Mouse (Mus musculus): ENCODE results near the gene Myh7. TPM values are rescaled to one million over a fixed set of nuclear protein-coding genes. Genes with fewer than 3 reads are reported as not detected.
A peak's percentile ranks its signal among the peaks of the same experiment; 100 is the strongest.

Myh7 gene
- total and polyA plus RNA-seq, 3 experiments: 0.08 TPM; not detected in 2

DNA sequence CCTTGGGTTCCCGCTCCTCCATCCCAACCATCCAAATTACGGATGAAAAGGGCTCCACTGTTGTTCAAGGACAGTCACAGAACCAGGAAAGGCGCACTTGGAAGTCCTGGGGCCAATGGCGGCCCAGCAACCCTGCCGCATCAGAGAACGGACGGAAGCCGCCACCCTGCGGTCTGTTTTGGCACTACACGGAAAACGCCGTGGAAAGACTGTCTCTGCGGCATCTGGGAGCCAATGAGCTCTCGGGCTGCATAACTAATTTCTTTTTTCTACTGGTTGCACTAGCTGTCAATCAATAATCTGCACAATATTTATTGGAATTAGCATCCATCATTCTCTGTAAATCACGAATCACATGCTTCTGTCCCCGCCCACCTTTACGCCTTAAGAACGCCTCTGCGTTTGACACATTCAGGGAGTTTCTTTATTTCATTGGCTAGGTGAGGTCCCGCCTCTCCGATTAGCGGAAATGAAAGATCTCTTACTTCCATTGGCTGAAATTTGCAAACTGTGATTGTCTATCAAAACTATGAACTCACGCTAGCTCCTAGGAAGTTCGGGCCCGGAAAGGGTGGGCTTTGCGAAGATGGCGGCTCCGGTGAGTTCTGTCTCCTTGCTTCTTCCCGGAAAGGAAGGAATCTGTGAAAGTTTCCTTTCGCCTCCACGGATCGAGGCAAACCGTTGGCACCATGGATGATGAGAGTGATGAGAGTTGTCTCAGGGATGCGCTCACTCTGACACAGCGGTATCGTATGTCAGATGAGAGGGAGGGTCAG lies 20.8 kb upstream of the Myh7 start, which contains the start of gene Ngdn:
TSS of gene Ngdn (plus strand) at position 464 of the 776 bp plus-strand sequence.
- in situ Hi-C loops (cut with MboI; ENCODE audit: low pct_ligation_motif_present, low pct_unique_long_range_greater_than_20kb, low sequenced_read_pairs): loop anchor here (5.0 to 10.0 kb wide), 3 partner anchors 113 to 300 kb away; partner anchors contain the start of gene Cebpe
- peak within 1 kb of the TSS; percentile 78 to 100 (median 100) for H3K4me3 ChIP-seq (replicated peaks in 1 of 3; ENCODE audit: low read depth in 2 of 3, low read length in 2 of 3, poor library complexity in 1 of 3)

DNA sequence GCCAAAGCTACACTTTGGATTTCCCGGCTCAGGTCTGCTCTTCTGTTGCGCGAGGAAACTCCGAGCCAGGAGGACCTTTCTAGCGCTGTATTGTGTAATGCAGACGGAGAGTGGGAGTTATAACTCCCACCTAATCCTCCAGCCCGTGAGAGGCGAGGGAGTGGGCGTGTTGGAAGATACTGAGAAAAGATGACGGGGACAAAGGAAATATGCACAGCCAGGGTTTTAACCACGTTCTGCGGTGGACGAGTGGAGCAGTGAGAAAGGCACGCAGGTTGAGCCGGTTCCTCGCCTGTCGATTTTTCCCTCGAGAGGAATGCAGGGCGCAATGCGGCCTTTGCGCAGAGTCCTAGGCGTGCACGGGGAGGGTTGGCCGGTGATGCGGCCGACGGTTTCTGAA lies 20.2 kb upstream of the Myh7 start:
- H3K36me3 ChIP-seq (replicated peaks in 1 of 2; ENCODE audit: control insufficient read depth in 1 of 2, insufficient read depth in 1 of 2, low read length in 1 of 2): peaks cover 13 to 27% of the 10 kb centered on the region in 2 experiments
- in situ Hi-C loops (cut with MboI; ENCODE audit: low pct_ligation_motif_present, low pct_unique_long_range_greater_than_20kb, low sequenced_read_pairs): loop anchor here (5.0 to 10.0 kb wide), 3 partner anchors 112 to 300 kb away; partner anchors contain the start of gene Cebpe
- no peak overlapping the region for H3K27ac ChIP-seq (ENCODE audit: insufficient read depth, low read depth)
- peak overlapping the region; percentile 77 for H3K9ac ChIP-seq (ENCODE audit: insufficient read depth, low read depth)
- H3K27me3 ChIP-seq (replicated peaks): peaks cover under 1% of the 10 kb centered on the region
- peak; percentile 50; the same call in 1 of the 2 replicates for TF ChIP-seq MXI1 (IDR thresholded peaks at IDR 0.05; ENCODE audit: low read depth, low read length)
- TF ChIP-seq POLR2A (IDR thresholded peaks at IDR 0.05; ENCODE audit: low read depth, low read length): no peak
- peak; percentile 38; the same call in 1 of the 2 replicates for TF ChIP-seq SIN3A (IDR thresholded peaks at IDR 0.05; ENCODE audit: low read length)
- TF ChIP-seq MEF2A (IDR thresholded peaks at IDR 0.05; ENCODE audit: borderline replicate concordance, low read depth, low read length): peak; percentile 44; the same call in 1 of the 2 replicates
- 0 out of 2 replicates have a peak, but pooled peaks have one; percentile 26 for TF ChIP-seq MAZ (IDR thresholded peaks at IDR 0.05; ENCODE audit: low read depth, low read length)
- TF ChIP-seq TCF12 (IDR thresholded peaks at IDR 0.05; ENCODE audit: low read depth, low read length): 0 out of 2 replicates have a peak, but pooled peaks have one; percentile 25
- TF ChIP-seq RCOR1 (conservative IDR thresholded peaks at IDR 0.05; ENCODE audit: low read depth, low read length): 0 out of 2 replicates have a peak, but pooled peaks have one; percentile 28
- TF ChIP-seq POLR2AphosphoS2 (IDR thresholded peaks at IDR 0.05; ENCODE audit: low read depth, low read length): no peak
- no peak for TF ChIP-seq ETS1 (conservative IDR thresholded peaks at IDR 0.05; ENCODE audit: low read depth, low read length)
- peak overlapping the region; percentile 64 for H3K4me2 ChIP-seq (ENCODE audit: insufficient read depth, low read depth, poor library complexity, severe bottlenecking)
- no peak for DNase-seq (ENCODE audit: extremely low read depth)
- H3K4me3 ChIP-seq (replicated peaks in 1 of 3; ENCODE audit: low read depth in 2 of 3, low read length in 2 of 3, poor library complexity in 1 of 3): peak overlapping the region; percentile 49 to 78 (median 74)
- H3K9me3 ChIP-seq (replicated peaks; ENCODE audit: low read length): peaks cover 2% of the 10 kb centered on the region
- H3K79me2 ChIP-seq (replicated peaks; ENCODE audit: control insufficient read depth, extremely low read depth, insufficient read depth, poor library complexity, severe bottlenecking): peaks cover 11% of the 10 kb centered on the region
- dilution Hi-C loops (cut with MboI; ENCODE audit: extremely low pct_ligation_motif_present, extremely low pct_unique_long_range_greater_than_20kb, low sequenced_read_pairs): no loop called here
- H3K4me1 ChIP-seq (ENCODE audit: control insufficient read depth in 1 of 2, insufficient read depth in 2 of 2): peaks cover 6 to 16% of the 10 kb centered on the region in 2 experiments; a peak in 3 of 4 replicates

More for the DNA sequence above, 20.8 kb upstream of the Myh7 start, which contains the start of gene Ngdn:
- Histone ChIP-seq H3K9ac (ENCODE audit: insufficient read depth, low read depth) (peak within 1 kb of the TSS; percentile 95), H3K27me3 (replicated peaks) (no peaks in the 10 kb centered on the region), H3K4me2 (ENCODE audit: insufficient read depth, low read depth, poor library complexity, severe bottlenecking) (peak within 1 kb of the TSS; percentile 78), H3K27ac (ENCODE audit: insufficient read depth, low read depth) (peak within 1 kb of the TSS; percentile 68), H3K79me2 (replicated peaks; ENCODE audit: control insufficient read depth, extremely low read depth, insufficient read depth, poor library complexity, severe bottlenecking) (peaks cover 11% of the 10 kb centered on the region), H3K36me3 (replicated peaks in 1 of 2; ENCODE audit: control insufficient read depth in 1 of 2, insufficient read depth in 1 of 2, low read length in 1 of 2) (peaks cover 13 to 32% of the 10 kb centered on the region in 2 experiments), H3K9me3 (replicated peaks; ENCODE audit: low read length) (peaks cover 2% of the 10 kb centered on the region), H3K4me1 (ENCODE audit: control insufficient read depth in 1 of 2, insufficient read depth in 2 of 2) (peaks cover 6 to 16% of the 10 kb centered on the region in 2 experiments; a peak in 3 of 4 replicates)
- dilution Hi-C loops (cut with MboI; ENCODE audit: extremely low pct_ligation_motif_present, extremely low pct_unique_long_range_greater_than_20kb, low sequenced_read_pairs): no loop called here
- peak; percentile 100 for DNase-seq (ENCODE audit: extremely low read depth)
- no peak for TF ChIP-seq JUN (IDR thresholded peaks at IDR 0.05; ENCODE audit: insufficient read depth, low read depth, low read length)
- peak; percentile 43 to 95 for TF ChIP-seq CTCF (conservative IDR thresholded peaks at IDR 0.05 in 1 of 2, IDR thresholded peaks at IDR 0.05 in 1 of 2; ENCODE audit: low read depth in 2 of 2, low read length in 2 of 2)
- TF ChIP-seq ETS1 (conservative IDR thresholded peaks at IDR 0.05; ENCODE audit: low read depth, low read length): no peak
- TF ChIP-seq KAT2A (IDR thresholded peaks at IDR 0.05; ENCODE audit: insufficient replicate concordance, low read length): peak; percentile 62; the same call in 1 of the 2 replicates
- no peak for TF ChIP-seq EP300 (IDR thresholded peaks at IDR 0.05; ENCODE audit: low read length)
- no peak; the same call in 1 of the 2 replicates for TF ChIP-seq JUND (conservative IDR thresholded peaks at IDR 0.05; ENCODE audit: low read depth, low read length)
- peak; percentile 57; the same call in 1 of the 2 replicates for TF ChIP-seq ZMIZ1 (IDR thresholded peaks at IDR 0.05; ENCODE audit: low read depth, low read length)
- peak; percentile 79 for TF ChIP-seq NELFE (IDR thresholded peaks at IDR 0.05; ENCODE audit: low read depth, low read length)
- peak; percentile 93 for TF ChIP-seq POLR2A (IDR thresholded peaks at IDR 0.05; ENCODE audit: low read depth, low read length)
- TF ChIP-seq MAX (IDR thresholded peaks at IDR 0.05; ENCODE audit: low read length): peak; percentile 13; the same call in 1 of the 2 replicates
- TF ChIP-seq TCF12 (IDR thresholded peaks at IDR 0.05; ENCODE audit: low read depth, low read length): peak; percentile 67
- TF ChIP-seq ELF1 (IDR thresholded peaks at IDR 0.05; ENCODE audit: low read depth, low read length): peak; percentile 75
- no peak for TF ChIP-seq MXI1 (IDR thresholded peaks at IDR 0.05; ENCODE audit: low read depth, low read length)
- TF ChIP-seq POLR2AphosphoS2 (IDR thresholded peaks at IDR 0.05; ENCODE audit: low read depth, low read length): no peak
- peak; percentile 77 for TF ChIP-seq HCFC1 (IDR thresholded peaks at IDR 0.05; ENCODE audit: low read depth, low read length)
- peak; percentile 75 for TF ChIP-seq SMC3 (IDR thresholded peaks at IDR 0.05; ENCODE audit: low read depth, low read length)
- 0 out of 2 replicates have a peak, but pooled peaks have one; percentile 5 for TF ChIP-seq IRF4 (IDR thresholded peaks at IDR 0.05; ENCODE audit: low read depth, low read length)
- TF ChIP-seq NRF1 (IDR thresholded peaks at IDR 0.05; ENCODE audit: low read depth, low read length): peak; percentile 53
- TF ChIP-seq CHD2 (IDR thresholded peaks at IDR 0.05; ENCODE audit: low read length): peak; percentile 98
- peak; percentile 73 for TF ChIP-seq TBP (conservative IDR thresholded peaks at IDR 0.05; ENCODE audit: low read depth, low read length)
- peak; percentile 89 for TF ChIP-seq RAD21 (IDR thresholded peaks at IDR 0.05; ENCODE audit: low read depth, low read length)
- no peak for TF ChIP-seq MAFK (IDR thresholded peaks at IDR 0.05; ENCODE audit: insufficient replicate concordance, low read length)
- no peak for TF ChIP-seq USF1 (IDR thresholded peaks at IDR 0.05; ENCODE audit: low read depth, low read length)

Measured in CH12.LX (cell line).